Mouse (Mus musculus): ENCODE data around the gene Dpf3. TPM values are rescaled to one million over a fixed set of nuclear protein-coding genes. Genes with fewer than 3 reads are reported as not detected.
A peak's percentile ranks its signal among the peaks of the same experiment; 100 is the strongest.

Gene Dpf3
- polyA plus RNA-seq, 1 experiment from 2014 or later, result 23.5 TPM

DNA sequence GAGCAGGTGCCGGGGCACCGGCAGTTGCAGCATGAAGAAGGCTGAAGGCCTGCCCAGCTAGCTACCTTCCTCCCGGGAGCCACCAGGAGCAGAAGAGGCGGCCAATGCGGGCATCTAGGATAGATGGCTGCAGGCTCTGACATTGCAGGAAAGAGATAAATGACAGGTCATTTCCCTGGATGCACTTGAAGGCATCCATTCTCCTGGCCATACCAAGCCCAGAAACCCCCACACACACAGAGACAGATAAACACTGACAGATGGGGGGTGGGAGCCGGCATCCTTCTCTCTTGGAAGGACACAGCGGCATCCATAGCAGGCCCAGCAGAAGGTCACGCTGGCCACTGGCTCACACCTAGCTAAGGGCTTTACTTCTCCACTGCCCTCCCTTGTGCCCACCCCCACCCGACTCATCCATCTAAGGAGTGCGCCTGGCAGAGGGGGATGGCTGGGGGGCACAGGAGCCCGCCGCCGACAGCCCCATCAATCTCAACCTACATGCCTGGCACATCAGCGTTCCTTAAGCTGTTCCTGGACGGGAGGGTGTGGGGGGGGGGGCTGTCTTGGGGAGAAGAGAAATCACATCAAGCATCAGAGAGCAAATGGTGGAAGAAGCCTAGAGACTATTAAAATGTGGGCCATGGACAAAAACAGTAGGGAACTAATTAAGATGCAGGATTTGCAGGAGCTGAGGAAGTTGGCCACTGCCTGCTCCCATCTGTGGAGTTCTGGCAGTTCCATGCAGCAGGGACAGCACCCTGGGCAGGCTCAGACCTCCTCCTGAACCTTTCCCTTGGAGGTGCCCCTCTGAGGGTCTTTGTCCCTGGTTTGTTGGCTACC lies 145.3 kb downstream of the Dpf3 start:
- Histone ChIP-seq H3K4me2 (replicated peaks; ENCODE audit: low read depth, low read length) (no peak overlapping the region), H3K9ac (ENCODE audit: low read depth, low read length) (no peak overlapping the region), H3K4me1 (replicated peaks; ENCODE audit: control insufficient read depth, insufficient read depth, low read length) (peaks cover 5% of the 10 kb centered on the region), H3K36me3 (ENCODE audit: control insufficient read depth, insufficient read depth, low read length) (no peaks in the 10 kb centered on the region), H3K9me3 (ENCODE audit: control insufficient read depth, low read length) (no peaks in the 10 kb centered on the region), H3K27me3 (ENCODE audit: control insufficient read depth, insufficient read depth, low read length) (no peaks in the 10 kb centered on the region), H3K4me3 (ENCODE audit: low read depth, low read length) (no peak overlapping the region), H3K27ac (ENCODE audit: low read depth, low read length) (peak overlapping the region; percentile 54)
- peak; percentile 53; the same call in 1 of the 2 replicates for ATAC-seq (ENCODE audit: low FRiP score)
- 62% methylated on average over 15 of the region's 15 CpGs for WGBS
- no peak for DNase-seq (ENCODE audit: low spot score)

DNA sequence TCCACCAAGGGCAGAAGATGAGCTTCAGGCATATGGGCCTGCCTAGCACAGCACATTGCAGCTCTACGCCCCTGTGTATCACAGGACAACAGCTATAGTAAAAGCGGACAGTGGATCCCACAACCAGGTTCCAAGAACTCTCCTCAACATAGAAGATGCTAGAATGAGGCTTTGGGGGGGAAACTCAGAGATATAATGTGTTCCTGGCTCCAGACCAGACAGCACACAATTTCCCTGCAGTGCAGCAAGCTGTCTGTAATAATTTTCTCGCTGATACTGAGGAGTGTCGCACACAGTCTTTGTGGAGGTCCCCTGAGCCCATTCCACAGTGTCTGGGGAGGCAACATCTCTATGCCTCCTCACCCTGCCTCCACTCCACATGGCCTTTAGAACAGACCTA lies 146.6 kb downstream of the Dpf3 start:
- no peaks in the 10 kb centered on the region for H3K9me3 ChIP-seq (ENCODE audit: control insufficient read depth, low read length)
- no peaks in the 10 kb centered on the region for H3K27me3 ChIP-seq (ENCODE audit: control insufficient read depth, insufficient read depth, low read length)
- no peak overlapping the region for H3K27ac ChIP-seq (ENCODE audit: low read depth, low read length)
- H3K4me2 ChIP-seq (replicated peaks; ENCODE audit: low read depth, low read length), result no peak overlapping the region
- no peak overlapping the region for H3K9ac ChIP-seq (ENCODE audit: low read depth, low read length)
- no peak for DNase-seq (ENCODE audit: low spot score)
- H3K4me1 ChIP-seq (replicated peaks; ENCODE audit: control insufficient read depth, insufficient read depth, low read length), result peaks cover 9% of the 10 kb centered on the region
- no peak for ATAC-seq (ENCODE audit: low FRiP score)
- H3K36me3 ChIP-seq (ENCODE audit: control insufficient read depth, insufficient read depth, low read length), result no peaks in the 10 kb centered on the region
- H3K4me3 ChIP-seq (ENCODE audit: low read depth, low read length), result no peak overlapping the region
- WGBS, result 91% methylated on average over 4 of the region's 4 CpGs

DNA sequence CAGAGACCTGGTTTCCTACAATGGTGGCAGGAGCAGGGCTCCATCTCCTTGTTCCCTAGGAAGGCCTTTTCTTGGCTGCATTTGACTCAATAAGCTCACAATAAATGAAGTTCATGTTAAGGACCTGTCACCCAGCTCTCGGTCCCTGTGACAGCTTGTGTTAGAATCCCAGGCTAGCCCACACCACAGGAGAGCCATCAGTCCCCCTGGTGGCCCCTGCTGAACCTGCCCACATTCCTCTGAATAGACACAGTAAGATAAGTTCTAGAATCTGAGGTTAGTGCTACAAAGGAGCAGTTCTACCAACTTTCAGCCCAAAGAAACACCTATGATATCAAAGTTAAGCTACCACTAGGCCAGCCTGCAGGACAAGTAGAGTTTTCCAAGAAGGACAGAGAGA lies 149.2 kb downstream of the Dpf3 start:
- ATAC-seq (ENCODE audit: low FRiP score), result no peak
- H3K4me2 ChIP-seq (replicated peaks; ENCODE audit: low read depth, low read length), result no peak overlapping the region
- no peaks in the 10 kb centered on the region for H3K9me3 ChIP-seq (ENCODE audit: control insufficient read depth, low read length)
- DNase-seq (ENCODE audit: low spot score), result no peak
- no peaks in the 10 kb centered on the region for H3K36me3 ChIP-seq (ENCODE audit: control insufficient read depth, insufficient read depth, low read length)
- H3K9ac ChIP-seq (ENCODE audit: low read depth, low read length), result no peak overlapping the region
- WGBS, result 68% methylated on average over 1 of the region's 1 CpGs
- H3K27me3 ChIP-seq (ENCODE audit: control insufficient read depth, insufficient read depth, low read length), result no peaks in the 10 kb centered on the region
- peaks cover 9% of the 10 kb centered on the region for H3K4me1 ChIP-seq (replicated peaks; ENCODE audit: control insufficient read depth, insufficient read depth, low read length)
- H3K27ac ChIP-seq (ENCODE audit: low read depth, low read length), result peak overlapping the region; percentile 48
- no peak overlapping the region for H3K4me3 ChIP-seq (ENCODE audit: low read depth, low read length)

DNA sequence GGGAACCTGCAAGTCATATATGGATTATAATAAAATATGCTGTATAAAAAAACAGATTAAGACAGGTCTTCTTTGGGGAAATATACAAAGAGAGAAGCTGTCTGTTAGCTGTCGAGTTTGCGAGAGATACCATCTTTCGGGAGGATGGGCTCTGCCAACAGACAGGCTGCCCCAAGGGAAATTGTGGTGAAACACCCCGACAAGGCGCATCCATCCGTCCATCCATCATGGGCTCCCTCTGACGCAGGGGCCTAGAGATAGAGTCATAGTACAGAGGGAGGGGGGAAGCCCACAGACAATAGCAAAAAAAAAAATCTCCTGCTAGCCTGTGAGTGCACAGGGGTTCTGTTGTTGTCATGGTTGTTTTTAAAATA lies 149.8 kb downstream of the Dpf3 start:
- ATAC-seq (ENCODE audit: low FRiP score) (peak; percentile 68), DNase-seq (ENCODE audit: low spot score) (peak; percentile 52)
- no peak overlapping the region for H3K4me2 ChIP-seq (replicated peaks; ENCODE audit: low read depth, low read length)
- H3K9ac ChIP-seq (ENCODE audit: low read depth, low read length), result no peak overlapping the region
- H3K36me3 ChIP-seq (ENCODE audit: control insufficient read depth, insufficient read depth, low read length), result no peaks in the 10 kb centered on the region
- H3K27me3 ChIP-seq (ENCODE audit: control insufficient read depth, insufficient read depth, low read length), result no peaks in the 10 kb centered on the region
- no peaks in the 10 kb centered on the region for H3K9me3 ChIP-seq (ENCODE audit: control insufficient read depth, low read length)
- peak overlapping the region; percentile 48 for H3K27ac ChIP-seq (ENCODE audit: low read depth, low read length)
- no peak overlapping the region for H3K4me3 ChIP-seq (ENCODE audit: low read depth, low read length)
- H3K4me1 ChIP-seq (replicated peaks; ENCODE audit: control insufficient read depth, insufficient read depth, low read length), result peaks cover 8% of the 10 kb centered on the region
- WGBS, result 30% methylated on average over 7 of the region's 7 CpGs

DNA sequence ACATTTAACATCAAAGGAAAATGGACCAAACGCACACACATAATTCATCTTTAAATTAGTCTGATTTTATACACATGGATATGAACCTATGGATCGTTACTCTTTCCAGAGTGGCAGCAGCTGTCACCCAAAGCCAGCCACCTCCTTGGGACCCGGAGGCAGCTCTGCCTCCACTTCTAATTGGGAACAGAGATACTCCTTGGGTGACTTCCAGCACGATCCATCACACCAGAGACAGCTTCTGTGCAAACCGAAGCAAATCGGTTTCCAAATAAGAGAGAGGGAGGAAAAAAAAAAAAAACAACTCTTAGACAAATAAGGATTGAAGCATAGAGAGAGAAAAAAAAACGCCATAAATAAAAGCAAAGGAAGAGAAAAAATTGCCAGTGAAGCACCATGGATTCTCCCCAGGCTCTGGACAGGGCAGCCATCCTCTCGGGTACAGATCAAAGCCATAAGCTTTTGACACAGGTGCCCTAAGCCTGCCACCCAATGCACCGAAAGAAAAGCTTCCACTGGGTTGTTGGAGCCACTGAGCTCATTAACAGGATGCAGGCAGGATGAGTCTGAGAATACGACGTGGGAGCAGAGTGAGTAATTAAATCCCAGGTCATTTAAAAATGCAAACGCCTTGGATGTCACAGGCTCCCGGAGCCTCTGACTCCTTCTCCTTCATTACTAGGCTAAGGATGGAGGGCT lies 150.3 kb downstream of the Dpf3 start:
- no peak overlapping the region for H3K9ac ChIP-seq (ENCODE audit: low read depth, low read length)
- H3K27ac ChIP-seq (ENCODE audit: low read depth, low read length), result peak overlapping the region; percentile 48
- no peaks in the 10 kb centered on the region for H3K27me3 ChIP-seq (ENCODE audit: control insufficient read depth, insufficient read depth, low read length)
- H3K4me3 ChIP-seq (ENCODE audit: low read depth, low read length), result no peak overlapping the region
- DNase-seq (ENCODE audit: low spot score), result peak; percentile 27
- peak; percentile 44; the same call in 1 of the 2 replicates for ATAC-seq (ENCODE audit: low FRiP score)
- 24% methylated on average over 13 of the region's 13 CpGs for WGBS
- H3K36me3 ChIP-seq (ENCODE audit: control insufficient read depth, insufficient read depth, low read length), result no peaks in the 10 kb centered on the region
- no peaks in the 10 kb centered on the region for H3K9me3 ChIP-seq (ENCODE audit: control insufficient read depth, low read length)
- H3K4me2 ChIP-seq (replicated peaks; ENCODE audit: low read depth, low read length), result no peak overlapping the region
- peaks cover 4% of the 10 kb centered on the region; the same call in 1 of the 2 replicates for H3K4me1 ChIP-seq (replicated peaks; ENCODE audit: control insufficient read depth, insufficient read depth, low read length)

DNA sequence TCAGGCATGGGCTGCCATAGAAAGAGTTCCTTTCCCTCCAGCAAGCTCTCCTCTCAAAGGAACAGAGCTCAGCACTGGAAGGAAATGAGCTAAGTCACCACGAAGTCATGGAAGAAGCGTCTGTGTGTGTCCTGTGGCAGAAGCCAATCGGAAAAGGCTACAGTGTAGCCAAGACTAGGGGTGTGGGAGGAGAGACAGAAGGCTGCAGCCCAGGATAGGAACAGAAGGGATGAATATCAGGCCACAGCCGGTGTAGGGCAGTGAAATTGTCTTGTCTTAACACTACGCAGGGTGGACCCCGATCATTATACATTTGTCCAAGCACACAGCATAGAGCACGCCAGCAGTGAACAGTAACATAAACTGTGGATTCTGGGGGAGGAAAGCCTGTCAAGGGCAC lies 157.5 kb downstream of the Dpf3 start:
- no peak overlapping the region for H3K27ac ChIP-seq (ENCODE audit: low read depth, low read length)
- H3K27me3 ChIP-seq (ENCODE audit: control insufficient read depth, insufficient read depth, low read length), result no peaks in the 10 kb centered on the region

DNA sequence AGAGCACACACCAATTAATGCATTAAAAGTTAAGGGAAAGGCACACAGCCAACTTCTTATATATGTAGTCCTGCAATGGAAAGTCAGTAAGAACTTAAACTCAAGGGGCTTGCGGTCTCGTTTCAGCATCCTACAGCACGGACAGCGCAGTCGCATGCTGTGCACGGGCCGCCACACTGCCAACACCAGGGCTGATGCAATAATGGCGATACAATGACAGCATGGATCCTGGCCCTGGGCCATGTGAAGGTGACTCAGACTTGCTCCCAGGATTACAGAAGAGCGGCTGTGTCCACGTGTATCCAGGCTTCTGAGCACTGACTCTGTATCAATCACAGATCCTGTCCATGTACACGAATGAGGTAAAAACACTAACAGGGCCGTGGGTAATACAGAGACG lies 158.6 kb downstream of the Dpf3 start:
- Histone ChIP-seq H3K9ac (ENCODE audit: low read depth, low read length) (no peak overlapping the region), H3K27me3 (ENCODE audit: control insufficient read depth, insufficient read depth, low read length) (no peaks in the 10 kb centered on the region), H3K4me1 (replicated peaks; ENCODE audit: control insufficient read depth, insufficient read depth, low read length) (no peaks in the 10 kb centered on the region), H3K4me2 (replicated peaks; ENCODE audit: low read depth, low read length) (no peak overlapping the region), H3K9me3 (ENCODE audit: control insufficient read depth, low read length) (no peaks in the 10 kb centered on the region), H3K36me3 (ENCODE audit: control insufficient read depth, insufficient read depth, low read length) (no peaks in the 10 kb centered on the region), H3K27ac (ENCODE audit: low read depth, low read length) (no peak overlapping the region), H3K4me3 (ENCODE audit: low read depth, low read length) (no peak overlapping the region)
- no peak for ATAC-seq (ENCODE audit: low FRiP score)
- 86% methylated on average over 13 of the region's 13 CpGs for WGBS
- DNase-seq (ENCODE audit: low spot score), result no peak

More for the DNA sequence above, 157.5 kb downstream of the Dpf3 start:
- DNase-seq (ENCODE audit: low spot score) (no peak), ATAC-seq (ENCODE audit: low FRiP score) (no peak)
- H3K4me1 ChIP-seq (replicated peaks; ENCODE audit: control insufficient read depth, insufficient read depth, low read length), result no peaks in the 10 kb centered on the region
- no peak overlapping the region for H3K4me3 ChIP-seq (ENCODE audit: low read depth, low read length)
- H3K9ac ChIP-seq (ENCODE audit: low read depth, low read length), result no peak overlapping the region
- no peaks in the 10 kb centered on the region for H3K9me3 ChIP-seq (ENCODE audit: control insufficient read depth, low read length)
- H3K4me2 ChIP-seq (replicated peaks; ENCODE audit: low read depth, low read length), result no peak overlapping the region
- 85% methylated on average over 7 of the region's 7 CpGs for WGBS
- H3K36me3 ChIP-seq (ENCODE audit: control insufficient read depth, insufficient read depth, low read length), result no peaks in the 10 kb centered on the region

DNA sequence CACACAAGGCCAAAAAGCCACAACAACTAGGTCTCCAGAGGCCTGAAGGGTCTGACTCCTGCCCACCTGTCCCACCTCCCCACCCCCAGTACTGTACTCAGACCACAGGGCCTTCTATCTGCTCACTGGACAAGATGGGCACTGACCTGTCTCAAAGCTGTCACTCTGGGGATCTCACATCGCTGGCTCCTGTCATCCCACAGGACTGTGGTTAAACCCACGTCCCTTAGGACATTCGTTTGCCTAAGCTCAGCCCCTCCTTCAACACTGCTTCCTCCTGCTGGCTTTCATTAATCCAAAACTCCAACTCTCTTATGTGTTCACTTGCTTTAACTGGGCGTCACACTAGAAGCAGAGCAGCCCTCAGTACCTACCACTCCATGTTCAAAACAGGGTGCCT lies 159.0 kb downstream of the Dpf3 start:
- Histone ChIP-seq H3K4me1 (replicated peaks; ENCODE audit: control insufficient read depth, insufficient read depth, low read length) (no peaks in the 10 kb centered on the region), H3K27ac (ENCODE audit: low read depth, low read length) (no peak overlapping the region), H3K4me2 (replicated peaks; ENCODE audit: low read depth, low read length) (no peak overlapping the region), H3K4me3 (ENCODE audit: low read depth, low read length) (no peak overlapping the region), H3K9me3 (ENCODE audit: control insufficient read depth, low read length) (no peaks in the 10 kb centered on the region), H3K9ac (ENCODE audit: low read depth, low read length) (no peak overlapping the region), H3K27me3 (ENCODE audit: control insufficient read depth, insufficient read depth, low read length) (no peaks in the 10 kb centered on the region), H3K36me3 (ENCODE audit: control insufficient read depth, insufficient read depth, low read length) (no peaks in the 10 kb centered on the region)
- no peak for ATAC-seq (ENCODE audit: low FRiP score)
- WGBS, result 66% methylated on average over 4 of the region's 4 CpGs
- no peak for DNase-seq (ENCODE audit: low spot score)

DNA sequence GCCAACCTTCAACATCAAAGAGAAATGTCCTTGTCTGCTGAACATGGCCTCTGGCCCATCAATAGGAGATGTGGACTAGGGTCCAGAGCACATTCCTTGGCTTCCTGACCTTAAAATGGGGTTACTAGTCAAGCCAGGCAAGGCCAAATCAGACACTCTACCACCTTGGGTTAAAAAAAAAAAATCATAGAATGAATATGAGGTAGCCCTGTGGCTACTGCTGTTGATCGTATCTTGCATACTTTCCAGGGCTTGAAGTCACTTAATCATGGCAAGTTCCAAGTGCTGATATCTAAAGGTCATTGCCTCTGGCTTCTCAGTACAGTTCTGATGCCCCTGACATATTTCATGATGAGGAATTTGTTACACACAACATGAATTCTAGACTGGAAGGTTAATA lies 160.1 kb downstream of the Dpf3 start:
- Histone ChIP-seq H3K9me3 (ENCODE audit: control insufficient read depth, low read length) (no peaks in the 10 kb centered on the region), H3K27me3 (ENCODE audit: control insufficient read depth, insufficient read depth, low read length) (no peaks in the 10 kb centered on the region), H3K27ac (ENCODE audit: low read depth, low read length) (no peak overlapping the region), H3K36me3 (ENCODE audit: control insufficient read depth, insufficient read depth, low read length) (no peaks in the 10 kb centered on the region), H3K4me1 (replicated peaks; ENCODE audit: control insufficient read depth, insufficient read depth, low read length) (no peaks in the 10 kb centered on the region), H3K4me3 (ENCODE audit: low read depth, low read length) (no peak overlapping the region), H3K9ac (ENCODE audit: low read depth, low read length) (no peak overlapping the region), H3K4me2 (replicated peaks; ENCODE audit: low read depth, low read length) (no peak overlapping the region)
- DNase-seq (ENCODE audit: low spot score), result no peak
- WGBS, result 81% methylated on average over 1 of the region's 1 CpGs
- ATAC-seq (ENCODE audit: low FRiP score), result no peak

Data from hindbrain, embryonic 11.5 days (tissue).